Mouse (Mus musculus): ENCODE data around the gene Slc35e2.

- TF ChIP-seq CTCF (IDR thresholded peaks at IDR 0.05; ENCODE audit: control insufficient read depth, insufficient read depth, insufficient read length), result no peak
- TF ChIP-seq MAX (IDR thresholded peaks at IDR 0.05), result no peak
- TF ChIP-seq FOSL1 (IDR thresholded peaks at IDR 0.05; ENCODE audit: insufficient read depth, low read length, poor library complexity, severe bottlenecking), result no peak
Measured at GRCm38 (mm10) chr4:155595777-155596176, 5.4 kb upstream of the Slc35e2 start.

All from C2C12 (cell line).